Mouse (Mus musculus) embryonic fibroblast, embryonic 13.5 days (primary cell): ENCODE data around the gene Tmem156.

Experiments
- CTCF ChIP-seq: IDR thresholded peaks from 2 replicates; pipeline ENCODE4 v1.5.1; 2011; ENCODE audit warnings: mild to moderate bottlenecking, control low read depth, low read length, moderate library complexity, borderline replicate concordance; ENCODE audit not compliant: insufficient read depth
- POLR2A ChIP-seq: IDR thresholded peaks from 2 replicates; pipeline ENCODE4 v1.6.1; 2011; ENCODE audit warnings: low read depth, mild to moderate bottlenecking, control low read depth, low read length, moderate library complexity

- no peak for TF ChIP-seq CTCF
- no peak for TF ChIP-seq POLR2A
Measured at GRCm38 (mm10) chr5:65071689-65072118, 20.2 kb downstream of the Tmem156 start.
